ENCODE assay signal across 25 mouse cellular contexts in genomic region chr2:52050823-52051222, GRCm38 (mm10). TPM values are rescaled to one million over a fixed set of nuclear protein-coding genes. Genes with fewer than 3 reads are reported as not detected.
DNase-seq lines count a peak whose midpoint lies in the region; ATAC-seq and TF ChIP-seq lines count a peak whose summit lies in the region.
"Had no signal": no experiment of that assay in that cellular context is flagged by ENCODE, and none has a peak within 500 bp of the region (broad histone marks: within the 10 kb centered on the region; RNA-seq: fewer than 3 reads in every experiment).

No protein-coding gene starts in this region.

- no peak for TF ChIP-seq CTCF in intestine, postnatal 0 days (IDR thresholded peaks at IDR 0.05; ENCODE audit: low read depth)
- TF ChIP-seq CTCF in liver, postnatal 0 days (IDR thresholded peaks at IDR 0.05; ENCODE audit: low read depth) = no peak

- H3K4me2 ChIP-seq in intestine, postnatal 0 days (replicated peaks; ENCODE audit: low read depth) = no peak overlapping the region
- H3K4me2 ChIP-seq in intestine, embryonic 16.5 days (ENCODE audit: low read depth, low read length) = no peak overlapping the region
- H3K4me2 ChIP-seq in kidney, embryonic 14.5 days (replicated peaks; ENCODE audit: low read depth, low read length) = no peak overlapping the region
- H3K4me2 ChIP-seq in liver, postnatal 0 days (ENCODE audit: low read depth, low read length) = no peak overlapping the region
- H3K4me2 ChIP-seq: embryonic facial prominence, embryonic 12.5 days; forebrain, embryonic 13.5 days had no signal

- H3K27me3 ChIP-seq in intestine, postnatal 0 days (replicated peaks; ENCODE audit: control insufficient read depth, insufficient read depth, low read length) = no peaks in the 10 kb centered on the region
- no peaks in the 10 kb centered on the region for H3K27me3 ChIP-seq in intestine, embryonic 16.5 days (replicated peaks; ENCODE audit: control insufficient read depth, insufficient read depth, low read length)
- no peaks in the 10 kb centered on the region for H3K27me3 ChIP-seq in kidney, embryonic 14.5 days (ENCODE audit: control insufficient read depth, insufficient read depth, low read length)
- no peaks in the 10 kb centered on the region for H3K27me3 ChIP-seq in liver, postnatal 0 days (ENCODE audit: insufficient read depth, low read length)
- H3K27me3 ChIP-seq: CH12.LX; embryonic facial prominence, embryonic 12.5 days; forebrain, embryonic 13.5 days; Patski had no signal

- no peaks in the 10 kb centered on the region for H3K4me1 ChIP-seq in intestine, postnatal 0 days (replicated peaks; ENCODE audit: control insufficient read depth, insufficient read depth, low read length)
- H3K4me1 ChIP-seq in intestine, embryonic 16.5 days (ENCODE audit: control insufficient read depth, insufficient read depth, low read length) = no peaks in the 10 kb centered on the region
- H3K4me1 ChIP-seq in kidney, embryonic 14.5 days (ENCODE audit: control insufficient read depth, insufficient read depth, low read length) = no peaks in the 10 kb centered on the region
- no peaks in the 10 kb centered on the region for H3K4me1 ChIP-seq in liver, postnatal 0 days (ENCODE audit: insufficient read depth)
- H3K4me1 ChIP-seq: embryonic facial prominence, embryonic 10.5 days; embryonic facial prominence, embryonic 12.5 days; forebrain, embryonic 13.5 days had no signal

- 0 out of 2 replicates have a peak, but pooled peaks have one; percentile 36 for ATAC-seq in intestine, postnatal 0 days
- ATAC-seq in intestine, embryonic 16.5 days = no peak
- ATAC-seq in kidney, embryonic 14.5 days (ENCODE audit: low FRiP score, low TSS enrichment) = no peak
- ATAC-seq in liver, postnatal 0 days = peak; percentile 83
- ATAC-seq: activated CD4-positive, CD25-positive, alpha-beta regulatory T cell, adult 4 months; CD4-positive, CD25-positive, alpha-beta regulatory T cell, adult 4 months; forebrain, embryonic 13.5 days; Patski had no signal

- H3K36me3 ChIP-seq in intestine, postnatal 0 days (ENCODE audit: control insufficient read depth, insufficient read depth) = no peaks in the 10 kb centered on the region
- H3K36me3 ChIP-seq in intestine, embryonic 16.5 days (ENCODE audit: control insufficient read depth, insufficient read depth, low read length) = no peaks in the 10 kb centered on the region
- H3K36me3 ChIP-seq in kidney, embryonic 14.5 days (ENCODE audit: control insufficient read depth, insufficient read depth, low read length) = peaks cover 2% of the 10 kb centered on the region; the same call in 1 of the 2 replicates
- no peaks in the 10 kb centered on the region for H3K36me3 ChIP-seq in liver, postnatal 0 days (replicated peaks; ENCODE audit: insufficient read depth, low read length)
- H3K36me3 ChIP-seq: G1E had no signal

- no peak overlapping the region for H3K9ac ChIP-seq in intestine, postnatal 0 days (ENCODE audit: low read depth, low read length)
- H3K9ac ChIP-seq in intestine, embryonic 16.5 days (ENCODE audit: low read depth, low read length) = no peak overlapping the region
- no peak overlapping the region for H3K9ac ChIP-seq in kidney, embryonic 14.5 days (ENCODE audit: low read depth, low read length)
- H3K9ac ChIP-seq in liver, postnatal 0 days (replicated peaks) = no peak overlapping the region
- H3K9ac ChIP-seq: embryonic facial prominence, embryonic 12.5 days; forebrain, embryonic 13.5 days had no signal

- DNase-seq in kidney, adult 8-10 months = peak; percentile 5 to 29
- peak; percentile 17 to 34 for DNase-seq in kidney, postnatal 36 days
- no peak for DNase-seq in kidney, postnatal 25 days
- DNase-seq in liver, postnatal 0 days = peak; percentile 23
- DNase-seq in liver = no peak
- DNase-seq: adrenal gland, adult 8-10 months; adrenal gland, postnatal 14 days; adrenal gland, postnatal 36 days; B cell, adult 2 months; cerebellum, adult 11-12 months; cerebellum, adult 2 months; cerebellum, adult 9-10 months; cerebellum, postnatal 10 days; cerebellum, postnatal 25 days had no signal

- H3K9me3 ChIP-seq in intestine, postnatal 0 days (ENCODE audit: control insufficient read depth) = no peaks in the 10 kb centered on the region
- no peaks in the 10 kb centered on the region for H3K9me3 ChIP-seq in intestine, embryonic 16.5 days (ENCODE audit: control insufficient read depth, low read length)
- H3K9me3 ChIP-seq in kidney, embryonic 14.5 days (ENCODE audit: control insufficient read depth, low read length) = no peaks in the 10 kb centered on the region
- no peaks in the 10 kb centered on the region for H3K9me3 ChIP-seq in liver, postnatal 0 days (ENCODE audit: low read length)
- H3K9me3 ChIP-seq: embryonic facial prominence, embryonic 10.5 days; embryonic facial prominence, embryonic 12.5 days; forebrain, embryonic 13.5 days; G1E had no signal

- no peak overlapping the region for H3K27ac ChIP-seq in intestine, postnatal 0 days (ENCODE audit: low read depth, low read length)
- no peak overlapping the region for H3K27ac ChIP-seq in intestine, embryonic 16.5 days (ENCODE audit: low read length)
- no peak overlapping the region for H3K27ac ChIP-seq in kidney, embryonic 14.5 days (ENCODE audit: low read depth, low read length)
- no peak overlapping the region for H3K27ac ChIP-seq in liver, postnatal 0 days (ENCODE audit: low read depth)
- H3K27ac ChIP-seq: embryonic facial prominence, embryonic 10.5 days; embryonic facial prominence, embryonic 12.5 days; forebrain, embryonic 13.5 days had no signal

- no peak for TF ChIP-seq EP300 in liver, postnatal 0 days (IDR thresholded peaks at IDR 0.05; ENCODE audit: low read depth)

- WGBS in intestine, postnatal 0 days = 73% methylated on average over 11 of the region's 11 CpGs
- WGBS in intestine, embryonic 16.5 days = 84% methylated on average over 11 of the region's 11 CpGs
- WGBS in kidney, embryonic 14.5 days = 92% methylated on average over 11 of the region's 11 CpGs
- 73% methylated on average over 11 of the region's 11 CpGs for WGBS in liver, postnatal 0 days (ENCODE audit: insufficient replicate concordance)

- H3K4me3 ChIP-seq in intestine, postnatal 0 days (ENCODE audit: low read depth, low read length) = no peak overlapping the region
- H3K4me3 ChIP-seq in intestine, embryonic 16.5 days (ENCODE audit: low read length) = no peak overlapping the region
- H3K4me3 ChIP-seq in kidney, embryonic 14.5 days (ENCODE audit: low read length) = no peak overlapping the region
- H3K4me3 ChIP-seq in liver, postnatal 0 days (ENCODE audit: low read depth, low read length) = no peak overlapping the region
- H3K4me3 ChIP-seq: embryonic facial prominence, embryonic 10.5 days; embryonic facial prominence, embryonic 12.5 days; forebrain, embryonic 13.5 days had no signal

RNA-seq across cellular contexts. Expression of gene Tnfaip6, which starts 13.0 kb away (rescaled TPM):
- 1.7 and 2.4 TPM in 2 replicates for polyA plus RNA-seq in intestine, postnatal 0 days (2015; fragmentation: Nextera tagmentation; extraction: Ambion mirVana)
- 2.1 and 2.3 TPM in 2 replicates for polyA plus RNA-seq in intestine, embryonic 16.5 days (2015; fragmentation: Nextera tagmentation; extraction: Ambion mirVana)
- polyA plus RNA-seq in kidney, embryonic 14.5 days (2014; fragmentation: Nextera tagmentation; extraction: Ambion mirVana) = 7.7 and 8.2 TPM in 2 replicates
- 0.22 and 0.34 TPM in 2 replicates for polyA plus RNA-seq in liver, postnatal 0 days (2015; fragmentation: Nextera tagmentation; extraction: Ambion mirVana)
- polyA plus RNA-seq: activated CD4-positive, CD25-positive, alpha-beta regulatory T cell, adult 4 months; CD4-positive, CD25-positive, alpha-beta regulatory T cell, adult 4 months; G1E; Patski had no signal

RNA-seq across cellular contexts. Expression of gene Rif1, which starts 21.8 kb away (rescaled TPM):
- 9.3 and 13.3 TPM in 2 replicates for polyA plus RNA-seq in intestine, postnatal 0 days (2015; fragmentation: Nextera tagmentation; extraction: Ambion mirVana)
- polyA plus RNA-seq in intestine, embryonic 16.5 days (2015; fragmentation: Nextera tagmentation; extraction: Ambion mirVana) = 11.5 and 11.8 TPM in 2 replicates
- 53.5 and 64.2 TPM in 2 replicates for polyA plus RNA-seq in kidney, embryonic 14.5 days (2014; fragmentation: Nextera tagmentation; extraction: Ambion mirVana)
- 7.4 and 9.2 TPM in 2 replicates for polyA plus RNA-seq in liver, postnatal 0 days (2015; fragmentation: Nextera tagmentation; extraction: Ambion mirVana)

Comparison
In these comparisons a context has a peak if more than half of its experiments do, and no peak if none do; other contexts are left out.
1. ATAC-seq: peak in intestine, postnatal 0 days (single experiment) and liver, postnatal 0 days (single experiment); none in intestine, embryonic 16.5 days (single experiment) and kidney, embryonic 14.5 days (single experiment).
2. DNase-seq: peak in kidney, adult 8-10 months (2 of 2), kidney, postnatal 36 days (2 of 2) and liver, postnatal 0 days (single experiment); none in kidney, postnatal 25 days (0 of 2) and liver (single experiment).